Mouse (Mus musculus) liver, embryonic 11.5 days (tissue): ENCODE data around the gene Ctcf. TPM values are rescaled to one million over a fixed set of nuclear protein-coding genes. Genes with fewer than 3 reads are reported as not detected.
"Not testable (repeated sequence)": the region's sequence is repeated elsewhere in the genome, so short reads cannot be mapped to it uniquely, and the experiment has no call there.

Source experiments
- ATAC-seq: fragments of 200-750 bp; cut with Nextera tagmentation; replicated peaks from 2 replicates; pipeline ENCODE4 v1.8.0; 2017; ENCODE audit warnings: moderate number of reproducible peaks, mild to moderate bottlenecking, moderate TSS enrichment, moderate library complexity; ENCODE audit not compliant: low FRiP score
- DNase-seq: peaks from one replicate; pipeline ENCODE4 v3.0.0-alpha.2; 2017; ENCODE audit warnings: low spot score
- H3K27ac ChIP-seq: fragments of 300-500 bp; sonication (generic); 2 replicates; pipeline ENCODE4 v1.5.1; 2014; ENCODE audit warnings: mild to moderate bottlenecking, low read depth, low read length, control low read depth
- H3K27me3 ChIP-seq: fragments of 300-500 bp; sonication (generic); replicated peaks from 2 replicates; pipeline ENCODE4 v1.6.1; 2014; ENCODE audit warnings: low read length, mixed read lengths; ENCODE audit not compliant: control insufficient read depth, insufficient read depth
- H3K36me3 ChIP-seq: fragments of 300-500 bp; sonication (generic); 2 replicates; pipeline ENCODE4 v1.6.1; 2014; ENCODE audit warnings: mild to moderate bottlenecking, low read length, moderate library complexity, mixed read lengths; ENCODE audit not compliant: control insufficient read depth, insufficient read depth
- H3K4me1 ChIP-seq: fragments of 300-500 bp; sonication (generic); replicated peaks from 2 replicates; pipeline ENCODE4 v1.6.1; 2014; ENCODE audit warnings: low read length, mixed read lengths; ENCODE audit not compliant: control insufficient read depth, insufficient read depth
- H3K4me2 ChIP-seq: fragments of 300-500 bp; sonication (generic); 2 replicates; pipeline ENCODE4 v1.6.1; 2014; ENCODE audit warnings: mild to moderate bottlenecking, control low read depth, moderate library complexity
- H3K4me3 ChIP-seq: fragments of 300-500 bp; sonication (generic); 2 replicates; pipeline ENCODE4 v1.5.1; 2014; ENCODE audit warnings: low read depth, low read length, control low read depth
- H3K9ac ChIP-seq: fragments of 300-500 bp; sonication (generic); 2 replicates; pipeline ENCODE4 v1.6.1; 2014; ENCODE audit warnings: low read depth, low read length, control low read depth
- H3K9me3 ChIP-seq: fragments of 300-500 bp; sonication (generic); 2 replicates; pipeline ENCODE4 v1.6.1; 2016; ENCODE audit warnings: low read length, inconsistent platforms, mixed read lengths; ENCODE audit not compliant: control insufficient read depth
- WGBS: fragments of 180-500 bp; shearing (Covaris S2); extraction: QIAGEN DNeasy Blood & Tissue Kit; methylation state at CpG from one replicate; pipeline ENCODE4 v1.1.7; 2014; 5-methylcytosine and 5-hydroxymethylcytosine counted together
- polyA plus RNA-seq: library from polyadenylated mRNA; unstranded; fragments of >200 nt; fragmentation: Nextera tagmentation; extraction: Ambion mirVana; gene quantifications from 2 replicates; pipeline ENCODE4 v1.2.1, GENCODE M21; 2014

The Ctcf gene
- 79.0 and 83.2 TPM in 2 replicates for polyA plus RNA-seq

- peak; percentile 96 for DNase-seq
- under 1% methylated on average over 113 of the region's 126 CpGs for WGBS
- H3K9ac ChIP-seq: peak within 1 kb of the TSS; percentile 93
- peak; percentile 90 for ATAC-seq
- peak within 1 kb of the TSS; percentile 93 for H3K4me3 ChIP-seq
- no peaks in the 10 kb centered on the region for H3K27me3 ChIP-seq
- H3K36me3 ChIP-seq: no peaks in the 10 kb centered on the region
- H3K27ac ChIP-seq: peak within 1 kb of the TSS; percentile 100
- H3K4me2 ChIP-seq: peak within 1 kb of the TSS; percentile 83
- peaks cover 17% of the 10 kb centered on the region for H3K4me1 ChIP-seq
- no peaks in the 10 kb centered on the region for H3K9me3 ChIP-seq
Observed at GRCm38 (mm10) chr8:105636018-105636962, at the start of gene Ctcf. Gene Ctcf (plus strand): TSS chr8:105636568.

- 82% methylated on average over 2 of the region's 2 CpGs for WGBS
- Histone ChIP-seq H3K27me3 (peaks cover 3% of the 10 kb centered on the region), H3K4me1 (peaks cover 12% of the 10 kb centered on the region), H3K36me3 (no peaks in the 10 kb centered on the region), H3K4me2 (no peak overlapping the region), H3K9me3 (no peaks in the 10 kb centered on the region), H3K4me3 (no peak overlapping the region), H3K27ac (no peak overlapping the region), H3K9ac (no peak overlapping the region)
- DNase-seq (no peak), ATAC-seq (no peak)
Observed at GRCm38 (mm10) chr8:105592431-105592830, 43.9 kb upstream of the Ctcf start.

GRCm38 (mm10) chr8:105593859-105594258 lies 42.5 kb upstream of the Ctcf start:
- DNase-seq (peak; percentile 41), ATAC-seq (0 out of 2 replicates have a peak, but pooled peaks have one; percentile 42)
- Histone ChIP-seq H3K9ac (no peak overlapping the region), H3K9me3 (no peaks in the 10 kb centered on the region), H3K27ac (peak overlapping the region; percentile 52; the same call in 1 of the 2 replicates), H3K4me2 (peak overlapping the region; percentile 43), H3K4me3 (no peak overlapping the region), H3K27me3 (peaks cover 3% of the 10 kb centered on the region), H3K4me1 (peaks cover 12% of the 10 kb centered on the region), H3K36me3 (no peaks in the 10 kb centered on the region)
- 16% methylated on average over 15 of the region's 15 CpGs for WGBS

GRCm38 (mm10) chr8:105594451-105595242 lies 41.7 kb upstream of the Ctcf start:
- H3K9ac ChIP-seq: no peak overlapping the region
- peaks cover 12% of the 10 kb centered on the region for H3K4me1 ChIP-seq
- peaks cover 3% of the 10 kb centered on the region for H3K27me3 ChIP-seq
- DNase-seq (no peak), ATAC-seq (no peak)
- no peaks in the 10 kb centered on the region for H3K9me3 ChIP-seq
- peak overlapping the region; percentile 43 for H3K4me2 ChIP-seq
- 70% methylated on average over 18 of the region's 18 CpGs for WGBS
- no peak overlapping the region for H3K4me3 ChIP-seq
- peak overlapping the region; percentile 52; the same call in 1 of the 2 replicates for H3K27ac ChIP-seq
- no peaks in the 10 kb centered on the region for H3K36me3 ChIP-seq

- peak; percentile 76 for DNase-seq
- ATAC-seq: peak; percentile 80
- H3K9me3 ChIP-seq: no peaks in the 10 kb centered on the region
- peaks cover 3% of the 10 kb centered on the region for H3K27me3 ChIP-seq
- H3K4me2 ChIP-seq: peak overlapping the region; percentile 71
- no peak overlapping the region for H3K27ac ChIP-seq
- H3K9ac ChIP-seq: 0 out of 2 replicates have a peak overlapping the region, but pooled peaks have one; percentile 37
- H3K4me3 ChIP-seq: peak overlapping the region; percentile 38
- peaks cover 12% of the 10 kb centered on the region for H3K4me1 ChIP-seq
- no peaks in the 10 kb centered on the region for H3K36me3 ChIP-seq
- WGBS: 3% methylated on average over 14 of the region's 14 CpGs
Observed at GRCm38 (mm10) chr8:105596362-105597034, 39.9 kb upstream of the Ctcf start.

GRCm38 (mm10) chr8:105598777-105599176 lies 37.6 kb upstream of the Ctcf start:
- ATAC-seq (no peak), DNase-seq (no peak)
- Histone ChIP-seq H3K9ac (no peak overlapping the region), H3K4me3 (no peak overlapping the region), H3K4me1 (peaks cover 12% of the 10 kb centered on the region), H3K27me3 (peaks cover 3% of the 10 kb centered on the region), H3K4me2 (no peak overlapping the region), H3K9me3 (no peaks in the 10 kb centered on the region), H3K27ac (no peak overlapping the region), H3K36me3 (no peaks in the 10 kb centered on the region)
- 69% methylated on average over 6 of the region's 6 CpGs for WGBS

- ATAC-seq (no peak), DNase-seq (no peak)
- Histone ChIP-seq H3K27ac (no peak overlapping the region), H3K4me3 (no peak overlapping the region), H3K9ac (no peak overlapping the region), H3K9me3 (no peaks in the 10 kb centered on the region), H3K27me3 (no peaks in the 10 kb centered on the region), H3K4me2 (no peak overlapping the region), H3K36me3 (no peaks in the 10 kb centered on the region), H3K4me1 (peaks cover 14% of the 10 kb centered on the region)
- WGBS: 73% methylated on average over 5 of the region's 5 CpGs
Observed at GRCm38 (mm10) chr8:105601301-105601700, 35.1 kb upstream of the Ctcf start.

- not testable (repeated sequence) for DNase-seq, ATAC-seq, H3K36me3 ChIP-seq, H3K4me2 ChIP-seq, H3K27ac ChIP-seq, H3K9me3 ChIP-seq, H3K9ac ChIP-seq, H3K27me3 ChIP-seq, H3K4me3 ChIP-seq
- 85% methylated on average over 2 of the region's 3 CpGs for WGBS
- peaks cover 18% of the 10 kb centered on the region for H3K4me1 ChIP-seq
Observed at GRCm38 (mm10) chr8:105602540-105602939, 33.8 kb upstream of the Ctcf start.
